Mouse (Mus musculus) kidney, adult 2 months (tissue): ENCODE data around the gene Gabra5. TPM values are rescaled to one million over a fixed set of nuclear protein-coding genes. Genes with fewer than 3 reads are reported as not detected.

Source experiments
- DNase-seq: peaks from one replicate; pipeline ENCODE4 v3.0.0; 2021
- H3K27ac ChIP-seq: fragments of 200-500 bp; 2 replicates; pipeline ENCODE4 v1.5.1; 2012; ENCODE audit warnings: low read depth, low read length, control low read depth, inconsistent platforms; ENCODE audit not compliant: insufficient read depth
- H3K27me3 ChIP-seq: fragments of 200-500 bp; replicated peaks from 2 replicates; pipeline ENCODE4 v1.6.1; 2012; ENCODE audit warnings: mild to moderate bottlenecking, moderate library complexity, low read length, inconsistent platforms; ENCODE audit not compliant: control insufficient read depth, insufficient read depth
- H3K36me3 ChIP-seq: fragments of 200-500 bp; 2 replicates; pipeline ENCODE4 v1.6.1; 2012; ENCODE audit warnings: mild to moderate bottlenecking, moderate library complexity, low read length, inconsistent platforms; ENCODE audit not compliant: control insufficient read depth, insufficient read depth
- H3K4me1 ChIP-seq: fragments of 200-500 bp; 2 replicates; pipeline ENCODE4 v1.6.1; 2011; ENCODE audit warnings: low read length; ENCODE audit not compliant: control insufficient read depth, insufficient read depth
- H3K4me3 ChIP-seq: fragments of 200-500 bp; 2 replicates; pipeline ENCODE4 v1.5.1; 2011; ENCODE audit warnings: mild to moderate bottlenecking, low read depth, low read length, control low read depth; ENCODE audit not compliant: insufficient read depth
- CTCF ChIP-seq: fragments of 200-500 bp; conservative IDR thresholded peaks from 2 replicates; pipeline ENCODE4 v1.5.1; 2011; ENCODE audit warnings: low read depth, mild to moderate bottlenecking, control low read depth, low read length, moderate library complexity, mixed read lengths; ENCODE audit not compliant: insufficient read depth, insufficient read length
- POLR2A ChIP-seq: fragments of 200-500 bp; IDR thresholded peaks from one replicate; pipeline ENCODE4 v1.6.1; 2011; ENCODE audit warnings: low read depth, low read length, control low read depth
- WGBS: fragments of 180-500 bp; shearing (Covaris S2); methylation state at CpG from one replicate; pipeline ENCODE4 v1.1.7; 2018; 5-methylcytosine and 5-hydroxymethylcytosine counted together
- polyA plus RNA-seq: library from polyadenylated mRNA; depleted of rRNA; stranded (reverse); fragments of >200 nt; gene quantifications from 2 replicates; pipeline ENCODE4 v1.2.3, GENCODE M21; 2012

The Gabra5 gene
- polyA plus RNA-seq, 1 experiment: 0.05 TPM

DNA sequence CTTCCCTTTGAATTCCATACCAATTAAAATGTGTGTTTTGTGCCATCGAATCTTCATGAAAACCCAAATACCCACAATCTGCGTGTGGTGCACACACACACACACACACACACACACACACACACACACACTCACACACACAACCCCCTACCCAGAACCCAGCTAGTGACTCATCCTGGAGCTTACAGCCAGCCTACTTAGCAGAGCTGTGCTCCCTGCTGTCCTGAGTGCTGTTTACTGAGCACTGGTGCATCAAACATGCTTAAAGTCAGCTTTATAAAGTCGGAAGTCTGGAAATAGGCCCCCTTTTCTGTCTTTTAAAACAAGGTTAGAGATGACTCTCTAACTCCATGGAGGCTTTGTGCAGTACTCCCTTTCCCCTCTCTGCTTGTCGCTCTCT, 7.0 kb downstream of the Gabra5 start:
- 80% methylated on average over 4 of the region's 4 CpGs for WGBS
- no peak for TF ChIP-seq CTCF
- no peak for TF ChIP-seq POLR2A
- DNase-seq: no peak
- no peaks in the 10 kb centered on the region for H3K27me3 ChIP-seq
- no peaks in the 10 kb centered on the region for H3K4me1 ChIP-seq
- H3K36me3 ChIP-seq: no peaks in the 10 kb centered on the region
- no peak overlapping the region for H3K4me3 ChIP-seq
- no peak overlapping the region for H3K27ac ChIP-seq

DNA sequence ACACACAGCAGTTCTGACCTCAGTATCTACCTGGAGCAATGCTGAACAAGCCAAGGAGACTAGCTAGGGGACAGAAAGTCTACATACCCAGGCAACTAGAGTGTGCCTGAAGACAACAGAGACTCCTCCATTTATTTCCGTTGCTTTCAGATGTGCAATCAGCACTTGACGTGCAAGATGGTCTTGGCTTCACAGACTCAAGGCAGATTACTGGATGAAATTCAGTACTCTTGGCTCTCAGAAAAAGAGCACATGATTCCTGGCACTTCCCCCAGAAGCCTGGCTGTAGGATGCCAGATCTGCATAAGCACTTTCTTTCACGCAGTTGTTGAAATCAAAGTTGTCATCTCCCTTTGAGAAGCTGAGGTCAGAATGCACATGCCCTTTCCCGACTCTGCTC, 18.1 kb downstream of the Gabra5 start:
- H3K36me3 ChIP-seq: no peaks in the 10 kb centered on the region
- no peak overlapping the region for H3K4me3 ChIP-seq
- no peak overlapping the region for H3K27ac ChIP-seq
- TF ChIP-seq POLR2A: no peak
- no peak for TF ChIP-seq CTCF
- H3K27me3 ChIP-seq: no peaks in the 10 kb centered on the region; the same call in 1 of the 2 replicates
- no peak for DNase-seq
- WGBS: 73% methylated on average over 4 of the region's 4 CpGs
- H3K4me1 ChIP-seq: no peaks in the 10 kb centered on the region

DNA sequence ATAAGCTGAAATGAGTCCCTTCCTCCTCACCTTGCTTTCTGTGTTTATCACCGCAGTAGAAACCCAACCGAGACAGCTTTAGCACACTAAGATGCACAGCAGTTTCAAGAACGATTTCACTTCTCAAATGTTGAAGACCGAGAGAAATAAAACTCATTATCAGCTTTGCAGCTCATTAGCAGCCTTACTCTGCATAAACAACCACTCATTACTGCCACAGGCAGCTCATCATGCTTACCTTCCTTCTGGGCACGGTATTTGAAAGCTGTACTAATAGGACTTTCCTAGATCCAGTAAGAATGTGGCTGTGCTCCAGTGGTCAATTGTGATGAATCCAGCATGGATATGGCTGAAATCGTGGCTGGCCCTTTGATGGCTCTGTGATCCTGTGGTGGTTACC, 23.0 kb downstream of the Gabra5 start:
- no peak overlapping the region for H3K27ac ChIP-seq
- no peaks in the 10 kb centered on the region for H3K4me1 ChIP-seq
- H3K4me3 ChIP-seq: no peak overlapping the region
- no peak for TF ChIP-seq CTCF
- TF ChIP-seq POLR2A: no peak
- H3K36me3 ChIP-seq: no peaks in the 10 kb centered on the region
- no peak for DNase-seq
- WGBS: 59% methylated on average over 6 of the region's 6 CpGs
- H3K27me3 ChIP-seq: no peaks in the 10 kb centered on the region

DNA sequence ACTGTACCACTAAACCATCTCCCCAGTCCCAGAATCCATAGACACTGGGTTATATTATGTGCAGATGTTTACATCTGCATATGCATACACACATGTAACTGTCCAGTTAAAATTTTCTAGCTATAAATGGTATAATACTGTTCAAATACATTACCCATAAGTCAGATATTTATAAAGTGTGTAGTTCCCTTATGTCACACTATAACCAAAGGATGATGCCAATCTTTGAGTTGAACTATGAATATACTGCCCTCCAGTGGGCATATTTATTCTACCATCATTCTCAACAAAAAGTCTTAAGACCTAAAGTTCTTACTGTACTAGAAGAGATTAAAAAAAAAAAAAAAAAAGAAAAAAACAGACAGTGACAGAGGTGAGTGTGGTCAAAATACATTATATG, 27.0 kb downstream of the Gabra5 start:
- H3K27me3 ChIP-seq: no peaks in the 10 kb centered on the region
- no peaks in the 10 kb centered on the region for H3K4me1 ChIP-seq
- no peaks in the 10 kb centered on the region for H3K36me3 ChIP-seq
- TF ChIP-seq POLR2A (no peak), CTCF (no peak)
- H3K27ac ChIP-seq: no peak overlapping the region
- peak; percentile 2 for DNase-seq
- H3K4me3 ChIP-seq: no peak overlapping the region

DNA sequence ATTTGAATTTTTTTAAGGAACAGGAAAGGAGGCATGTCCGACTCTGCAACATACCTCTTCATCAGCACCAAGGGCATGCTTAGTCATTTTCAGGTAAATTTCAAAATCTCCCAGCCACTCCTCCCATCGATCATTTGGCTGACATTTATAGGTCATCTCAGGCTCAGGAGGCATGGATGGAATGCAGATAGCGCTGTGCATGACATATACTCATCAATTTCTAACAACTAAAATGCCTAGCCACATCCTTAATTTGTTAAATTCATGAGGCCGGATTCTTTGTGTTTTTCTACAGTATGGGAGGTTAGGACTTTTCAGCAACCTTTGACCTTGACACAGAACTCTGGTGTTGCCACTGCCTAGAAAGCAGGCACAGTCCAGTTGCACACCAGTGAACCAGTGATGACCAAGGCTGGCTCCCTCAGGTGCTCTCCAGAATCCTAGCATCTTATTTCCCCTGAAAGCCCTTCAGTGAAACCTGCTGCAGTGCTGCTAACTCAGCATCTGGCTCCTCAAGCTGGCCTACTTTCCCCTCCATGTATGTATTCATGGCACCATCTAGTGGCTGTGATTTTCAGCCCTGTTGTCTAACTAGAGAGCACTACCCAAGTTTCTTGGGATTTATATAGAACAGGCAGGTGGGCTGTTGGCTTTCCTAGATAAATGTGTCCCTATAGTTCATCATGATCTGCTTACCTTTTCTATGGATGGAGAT, 35.9 kb downstream of the Gabra5 start:
- peak; percentile 34 for DNase-seq
- 70% methylated on average over 4 of the region's 4 CpGs for WGBS
- Histone ChIP-seq H3K4me1 (no peaks in the 10 kb centered on the region), H3K36me3 (no peaks in the 10 kb centered on the region), H3K27ac (no peak overlapping the region), H3K27me3 (no peaks in the 10 kb centered on the region), H3K4me3 (no peak overlapping the region)
- peak; percentile 43; the same call in 1 of the 2 replicates for TF ChIP-seq CTCF
- no peak for TF ChIP-seq POLR2A

DNA sequence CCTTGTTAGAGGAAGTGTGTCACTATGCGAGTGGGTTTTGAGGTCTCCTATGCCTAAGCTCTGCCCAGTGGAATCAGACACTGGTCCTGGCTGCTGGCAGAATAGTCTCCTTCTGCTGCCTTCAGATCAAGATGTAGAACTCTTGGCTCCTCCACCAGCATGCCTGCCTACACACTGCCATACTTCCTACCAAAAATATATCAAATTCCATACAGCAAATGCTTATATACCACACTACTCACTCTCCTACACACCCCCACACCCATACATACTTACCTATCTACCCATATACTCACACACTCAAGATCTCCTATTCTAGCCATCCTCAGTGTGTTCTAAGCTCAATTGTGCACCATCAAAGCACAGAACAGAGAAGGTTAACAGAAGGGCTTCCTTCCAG, 38.5 kb downstream of the Gabra5 start:
- 92% methylated on average over 1 of the region's 1 CpGs for WGBS
- Histone ChIP-seq H3K27me3 (no peaks in the 10 kb centered on the region), H3K4me3 (no peak overlapping the region), H3K27ac (no peak overlapping the region), H3K4me1 (no peaks in the 10 kb centered on the region), H3K36me3 (no peaks in the 10 kb centered on the region)
- TF ChIP-seq CTCF (no peak), POLR2A (no peak)
- no peak for DNase-seq

DNA sequence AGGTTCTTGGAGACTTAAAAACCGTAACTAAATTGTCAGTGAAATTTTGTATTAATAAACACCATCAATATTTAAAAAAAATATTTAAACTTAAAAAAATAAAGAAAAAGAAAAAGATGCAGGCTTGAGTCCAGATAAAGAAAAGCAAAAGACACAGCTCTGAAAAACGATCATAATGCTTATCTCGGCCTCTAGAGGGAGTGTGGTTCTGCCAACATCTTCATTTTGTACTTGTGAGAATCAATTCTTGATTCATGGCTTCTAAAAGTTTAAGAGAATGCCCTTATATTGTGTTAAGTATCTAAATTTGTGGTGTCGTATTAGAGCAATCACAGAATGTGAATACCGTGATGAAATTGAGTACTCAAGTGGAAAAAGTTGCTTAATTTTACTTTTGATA, 49.5 kb downstream of the Gabra5 start:
- 60% methylated on average over 5 of the region's 5 CpGs for WGBS
- Histone ChIP-seq H3K27me3 (no peaks in the 10 kb centered on the region; the same call in 1 of the 2 replicates), H3K4me3 (no peak overlapping the region), H3K27ac (no peak overlapping the region), H3K36me3 (no peaks in the 10 kb centered on the region), H3K4me1 (no peaks in the 10 kb centered on the region)
- DNase-seq: no peak
- TF ChIP-seq POLR2A (no peak), CTCF (no peak)

DNA sequence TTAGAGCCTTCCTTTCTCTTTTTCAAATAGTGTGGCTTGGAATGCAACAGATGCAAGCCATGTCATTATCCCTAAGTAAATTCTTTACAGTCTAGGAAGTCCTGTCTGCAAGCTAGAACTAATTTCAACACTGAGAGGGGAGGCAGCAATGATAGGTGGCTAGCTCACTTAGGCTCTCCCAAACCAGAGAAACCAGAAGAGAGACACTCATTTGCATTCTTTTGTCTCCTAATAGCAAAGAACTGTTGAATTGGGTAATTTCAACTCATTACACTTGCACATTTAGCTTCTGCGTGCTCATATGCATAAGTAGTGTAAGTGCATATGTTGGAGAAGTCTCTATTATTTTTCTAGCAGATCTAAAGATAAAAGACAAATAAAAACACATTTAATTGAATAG, 61.6 kb downstream of the Gabra5 start:
- no peak for TF ChIP-seq CTCF
- Histone ChIP-seq H3K36me3 (no peaks in the 10 kb centered on the region), H3K4me1 (no peaks in the 10 kb centered on the region), H3K27ac (no peak overlapping the region), H3K4me3 (no peak overlapping the region), H3K27me3 (no peaks in the 10 kb centered on the region)
- 75% methylated on average over 1 of the region's 1 CpGs for WGBS
- DNase-seq: no peak
